Mouse (Mus musculus) midbrain, embryonic 12.5 days (tissue): ENCODE data around the gene Oxld1. TPM values are rescaled to one million over a fixed set of nuclear protein-coding genes. Genes with fewer than 3 reads are reported as not detected.

Source experiments
- ATAC-seq: fragments of 200-750 bp; cut with Nextera tagmentation; 2 replicates; pipeline ENCODE4 v1.8.0; 2017; ENCODE audit warnings: low read depth, moderate TSS enrichment, moderate library complexity; ENCODE audit not compliant: low FRiP score
- H3K27ac ChIP-seq: fragments of 300-500 bp; sonication (generic); replicated peaks from 2 replicates; pipeline ENCODE4 v1.5.1; 2016; ENCODE audit warnings: mild to moderate bottlenecking
- H3K27me3 ChIP-seq: fragments of 300-500 bp; sonication (generic); 2 replicates; pipeline ENCODE4 v1.6.1; 2016; ENCODE audit warnings: mild to moderate bottlenecking
- H3K36me3 ChIP-seq: fragments of 300-500 bp; sonication (generic); 2 replicates; pipeline ENCODE4 v1.6.1; 2016
- H3K4me1 ChIP-seq: fragments of 300-500 bp; sonication (generic); 2 replicates; pipeline ENCODE4 v1.6.1; 2016
- H3K4me2 ChIP-seq: fragments of 300-500 bp; sonication (generic); replicated peaks from 2 replicates; pipeline ENCODE4 v1.6.1; 2016; ENCODE audit warnings: mild to moderate bottlenecking, moderate library complexity
- H3K4me3 ChIP-seq: fragments of 300-500 bp; sonication (generic); 2 replicates; pipeline ENCODE4 v1.5.1; 2016; ENCODE audit warnings: mild to moderate bottlenecking
- H3K9ac ChIP-seq: fragments of 300-500 bp; sonication (generic); replicated peaks from 2 replicates; pipeline ENCODE4 v1.6.1; 2016; ENCODE audit warnings: mild to moderate bottlenecking, moderate library complexity
- H3K9me3 ChIP-seq: fragments of 300-500 bp; sonication (generic); 2 replicates; pipeline ENCODE4 v1.6.1; 2016; ENCODE audit warnings: mild to moderate bottlenecking
- WGBS: fragments of 180-500 bp; shearing (Covaris S2); methylation state at CpG from one replicate; pipeline ENCODE4 v1.1.7; 2016; 5-methylcytosine and 5-hydroxymethylcytosine counted together
- polyA plus RNA-seq: library from polyadenylated mRNA; unstranded; fragments of >200 nt; fragmentation: Nextera tagmentation; extraction: Ambion mirVana; gene quantifications from 2 replicates; pipeline ENCODE4 v1.2.1, GENCODE M21; 2016

The Oxld1 gene
- polyA plus RNA-seq, 1 experiment from 2014 or later, result 11.9 TPM

DNA sequence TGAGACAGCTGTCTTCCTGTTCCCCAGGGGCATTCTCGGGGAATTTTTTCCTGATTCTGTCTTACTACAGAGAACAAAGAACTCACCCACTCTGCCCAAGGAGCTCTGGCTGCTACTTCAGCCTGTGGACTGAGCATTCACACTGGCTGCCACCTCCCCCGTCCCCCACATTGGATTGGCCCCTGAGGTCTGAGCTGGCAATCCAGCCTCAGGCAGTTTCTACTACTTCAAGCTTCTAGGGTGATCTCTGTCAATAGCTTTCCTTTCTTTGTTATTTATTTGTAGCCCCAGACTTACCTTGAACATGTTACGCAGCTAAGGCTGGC lies 35.0 kb upstream of the Oxld1 start:
- Histone ChIP-seq H3K9ac (peak overlapping the region; percentile 81), H3K36me3 (peaks cover 52% of the 10 kb centered on the region), H3K4me3 (peak overlapping the region; percentile 93), H3K27me3 (no peaks in the 10 kb centered on the region), H3K4me2 (peak overlapping the region; percentile 95), H3K27ac (no peak overlapping the region; the same call in 1 of the 2 replicates), H3K9me3 (no peaks in the 10 kb centered on the region), H3K4me1 (peaks cover 30% of the 10 kb centered on the region)
- 28% methylated on average over 3 of the region's 3 CpGs for WGBS
- no peak for ATAC-seq

DNA sequence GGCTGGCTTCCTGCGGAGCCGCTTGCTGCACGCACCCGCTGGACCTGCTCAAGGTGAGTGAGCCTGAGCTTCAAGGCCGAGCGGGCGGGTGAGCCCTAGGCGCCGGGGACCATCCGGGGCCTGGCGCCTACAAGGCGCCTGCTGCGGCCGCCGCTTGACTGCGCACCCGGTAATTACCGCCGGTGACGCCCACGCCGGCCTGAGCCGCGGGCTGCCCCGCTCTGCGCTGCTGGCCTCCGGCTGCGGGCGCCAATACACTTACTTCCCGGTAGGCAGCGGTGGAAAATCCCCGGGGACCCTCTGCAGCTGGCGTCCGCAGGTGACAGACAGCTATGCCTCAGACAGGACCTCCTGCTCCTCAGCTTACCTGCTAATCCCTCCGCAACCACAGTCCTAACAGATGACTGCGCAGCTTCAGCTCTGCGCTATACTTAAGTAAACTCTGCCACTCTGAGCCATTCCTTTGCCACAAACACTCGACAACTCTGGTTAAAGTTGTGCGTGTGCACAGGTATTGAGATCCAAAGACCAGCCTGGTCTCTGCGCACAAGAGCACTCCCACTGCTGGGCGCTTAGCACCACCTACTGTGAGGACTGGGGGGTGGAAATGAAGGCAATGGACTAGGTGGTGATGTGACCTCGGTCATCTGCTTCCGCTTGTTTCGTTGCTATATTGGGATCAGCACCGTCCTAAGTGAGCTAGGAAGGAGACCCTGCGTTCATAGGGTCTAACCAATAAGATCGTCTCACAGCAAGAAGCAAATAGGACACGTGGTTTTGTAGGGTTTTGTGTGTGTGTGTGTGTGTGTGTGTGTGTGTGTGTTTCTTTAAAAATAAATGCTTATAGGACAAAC lies 34.4 kb upstream of the Oxld1 start:
- no peak for ATAC-seq
- under 1% methylated on average over 48 of the region's 48 CpGs for WGBS

GRCm38 (mm10) chr11:120491317-120492023 lies 33.6 kb upstream of the Oxld1 start, which contains the start of gene Slc25a10:
Gene Slc25a10, plus strand, starts transcription at chr11:120491840.
- H3K4me2 ChIP-seq, result peak within 1 kb of the TSS; percentile 95
- WGBS, result under 1% methylated on average over 32 of the region's 35 CpGs
- H3K27ac ChIP-seq, result peak within 1 kb of the TSS; percentile 73
- peak within 1 kb of the TSS; percentile 81 for H3K9ac ChIP-seq
- H3K4me1 ChIP-seq, result peaks cover 33% of the 10 kb centered on the region
- peak; percentile 91 for ATAC-seq
- H3K27me3 ChIP-seq, result no peaks in the 10 kb centered on the region
- peak within 1 kb of the TSS; percentile 93 for H3K4me3 ChIP-seq
- H3K9me3 ChIP-seq, result no peaks in the 10 kb centered on the region
- peaks cover 52% of the 10 kb centered on the region for H3K36me3 ChIP-seq

More for the DNA sequence above, 34.4 kb upstream of the Oxld1 start:
- Histone ChIP-seq H3K4me3 (peak overlapping the region; percentile 93), H3K4me1 (peaks cover 30% of the 10 kb centered on the region), H3K9me3 (no peaks in the 10 kb centered on the region), H3K36me3 (peaks cover 52% of the 10 kb centered on the region), H3K27me3 (no peaks in the 10 kb centered on the region), H3K27ac (peak overlapping the region; percentile 73), H3K9ac (peak overlapping the region; percentile 81), H3K4me2 (peak overlapping the region; percentile 95)

- Histone ChIP-seq H3K4me1 (peaks cover 39% of the 10 kb centered on the region), H3K9me3 (no peaks in the 10 kb centered on the region), H3K4me3 (peak overlapping the region; percentile 93), H3K4me2 (peak overlapping the region; percentile 95), H3K9ac (peak overlapping the region; percentile 40; the same call in 1 of the 2 replicates), H3K36me3 (peaks cover 44% of the 10 kb centered on the region), H3K27me3 (no peaks in the 10 kb centered on the region), H3K27ac (peak overlapping the region; percentile 73)
- ATAC-seq, result no peak
- 40% methylated on average over 4 of the region's 4 CpGs for WGBS
Observed at GRCm38 (mm10) chr11:120490291-120491046, 32.6 kb upstream of the Oxld1 start.

DNA sequence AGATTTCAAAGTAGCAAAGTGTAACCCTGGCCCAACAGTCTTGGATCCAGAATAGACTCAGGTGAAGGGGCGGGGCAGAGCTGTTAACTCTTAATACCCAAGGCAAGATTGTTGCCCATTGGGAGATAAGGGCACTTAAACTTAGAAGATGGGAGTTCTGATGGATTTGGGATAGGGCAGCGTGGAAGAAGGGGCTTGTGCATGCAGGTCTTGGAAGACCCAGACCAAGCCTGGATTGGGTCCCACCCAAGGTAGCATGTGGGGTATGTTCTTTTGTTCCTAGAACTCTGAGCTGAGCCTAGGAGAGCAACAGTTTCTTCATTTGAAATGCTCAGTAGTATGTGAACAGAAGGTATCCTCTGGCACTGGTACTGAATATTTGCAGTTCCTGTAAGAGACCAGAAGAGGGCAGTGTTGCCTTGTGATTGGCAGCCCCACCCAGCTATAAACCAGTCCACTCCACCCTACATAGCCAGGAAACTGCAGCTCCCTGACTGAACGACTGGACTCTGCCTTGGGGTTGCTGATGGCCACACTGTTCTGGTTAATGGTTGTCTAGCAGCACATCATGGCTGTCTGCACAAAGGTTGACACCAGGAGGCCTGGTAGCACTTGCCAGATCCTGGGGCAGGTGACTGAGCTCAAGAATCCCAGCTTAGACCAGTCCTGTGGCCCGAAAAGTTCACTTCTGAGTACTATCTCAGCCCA lies 31.3 kb upstream of the Oxld1 start:
- Histone ChIP-seq H3K4me2 (no peak overlapping the region), H3K27ac (no peak overlapping the region), H3K27me3 (no peaks in the 10 kb centered on the region), H3K4me1 (peaks cover 44% of the 10 kb centered on the region), H3K36me3 (peaks cover 31% of the 10 kb centered on the region), H3K9ac (0 out of 2 replicates have a peak overlapping the region, but pooled peaks have one; percentile 7), H3K4me3 (no peak overlapping the region), H3K9me3 (no peaks in the 10 kb centered on the region)
- 62% methylated on average over 4 of the region's 4 CpGs for WGBS
- ATAC-seq, result peak; percentile 25; the same call in 1 of the 2 replicates

- peaks cover 45% of the 10 kb centered on the region for H3K4me1 ChIP-seq
- no peaks in the 10 kb centered on the region for H3K9me3 ChIP-seq
- H3K36me3 ChIP-seq, result peaks cover 33% of the 10 kb centered on the region
- H3K27me3 ChIP-seq, result no peaks in the 10 kb centered on the region
- 85% methylated on average over 4 of the region's 4 CpGs for WGBS
- no peak overlapping the region for H3K9ac ChIP-seq
- H3K4me2 ChIP-seq, result no peak overlapping the region
- H3K27ac ChIP-seq, result no peak overlapping the region
- no peak for ATAC-seq
- H3K4me3 ChIP-seq, result no peak overlapping the region
Observed at GRCm38 (mm10) chr11:120488516-120488915, 30.6 kb upstream of the Oxld1 start.

- Histone ChIP-seq H3K27me3 (no peaks in the 10 kb centered on the region), H3K9ac (peak overlapping the region; percentile 88), H3K4me2 (peak overlapping the region; percentile 81), H3K4me3 (peak overlapping the region; percentile 89), H3K9me3 (no peaks in the 10 kb centered on the region), H3K36me3 (peaks cover 64% of the 10 kb centered on the region), H3K4me1 (peaks cover 21% of the 10 kb centered on the region), H3K27ac (no peak overlapping the region)
- 10% methylated on average over 10 of the region's 10 CpGs for WGBS
- no peak for ATAC-seq
Observed at GRCm38 (mm10) chr11:120485251-120485650, 27.4 kb upstream of the Oxld1 start.

DNA sequence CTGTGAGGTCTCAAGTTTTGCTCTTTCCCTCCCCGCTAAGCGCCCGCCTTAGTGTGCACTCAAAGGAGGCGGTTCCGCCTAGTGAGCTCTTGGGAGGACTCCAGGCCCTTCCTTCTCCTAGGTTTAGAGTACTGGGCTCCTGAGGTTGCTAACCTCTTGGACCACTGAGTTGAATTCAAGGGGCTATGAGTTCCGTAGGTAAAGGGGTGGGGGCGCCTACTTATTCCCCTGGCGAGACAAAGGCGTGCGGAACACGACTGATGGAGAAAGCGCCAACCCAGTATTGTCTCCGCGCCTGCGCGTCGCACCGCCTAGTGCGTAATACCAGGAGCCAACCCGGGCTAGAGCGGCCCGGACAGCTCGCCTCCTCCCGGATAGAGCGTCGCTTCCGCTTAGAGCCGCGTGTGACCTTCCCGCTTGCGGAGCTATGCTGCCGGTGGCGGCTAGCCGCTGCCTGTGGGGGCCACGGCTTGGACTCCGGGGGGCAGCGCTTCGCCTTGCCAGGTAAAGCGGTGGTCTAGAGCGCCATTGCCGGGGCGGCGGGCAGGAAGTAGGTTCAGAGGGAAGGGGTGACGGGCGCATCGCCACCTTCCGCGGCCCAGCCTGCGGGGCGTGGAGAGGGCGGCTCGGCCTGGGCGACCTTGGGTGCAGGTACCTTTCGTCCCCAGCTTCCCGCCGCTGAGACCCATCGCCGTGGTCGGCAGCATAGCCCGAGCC lies 26.6 kb upstream of the Oxld1 start, which contains the start of gene Mrpl12:
Mrpl12 (plus strand) TSS at position 349 of the 717 bp plus-strand sequence.
- H3K4me2 ChIP-seq, result peak within 1 kb of the TSS; percentile 81
- WGBS, result under 1% methylated on average over 60 of the region's 60 CpGs
- H3K36me3 ChIP-seq, result peaks cover 69% of the 10 kb centered on the region
- H3K27ac ChIP-seq, result peak within 1 kb of the TSS; percentile 87
- H3K4me3 ChIP-seq, result peak within 1 kb of the TSS; percentile 89
- peaks cover 21% of the 10 kb centered on the region for H3K4me1 ChIP-seq
- H3K9me3 ChIP-seq, result no peaks in the 10 kb centered on the region
- peak within 1 kb of the TSS; percentile 88 for H3K9ac ChIP-seq
- no peaks in the 10 kb centered on the region for H3K27me3 ChIP-seq
- ATAC-seq, result peak; percentile 95

DNA sequence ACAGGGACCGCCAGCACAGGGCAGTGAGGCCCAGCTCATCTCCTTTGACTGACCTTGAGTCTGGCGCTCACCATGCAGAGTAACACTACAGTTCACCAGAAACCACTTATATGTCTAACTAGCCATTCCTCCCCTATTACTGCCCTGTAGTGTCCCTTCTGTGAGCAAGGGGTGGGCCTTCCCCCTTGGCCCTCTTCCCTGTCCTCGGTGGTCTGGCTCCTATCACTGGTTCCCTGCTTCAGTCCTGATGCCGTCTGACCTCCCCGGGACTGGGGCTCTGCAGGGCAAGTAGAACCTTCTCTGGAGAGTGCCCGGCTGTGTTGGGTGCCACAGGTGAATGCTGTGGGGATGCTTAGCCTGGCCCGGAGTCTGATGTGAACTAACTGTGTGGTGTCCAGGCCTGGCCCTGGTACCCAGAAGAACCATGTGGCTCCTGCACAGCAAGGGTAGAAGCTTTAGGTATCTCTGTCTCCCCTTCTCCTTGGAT lies 25.6 kb upstream of the Oxld1 start:
- Histone ChIP-seq H3K36me3 (peaks cover 72% of the 10 kb centered on the region), H3K27ac (peak overlapping the region; percentile 87), H3K4me1 (peaks cover 21% of the 10 kb centered on the region), H3K4me2 (peak overlapping the region; percentile 81), H3K9ac (peak overlapping the region; percentile 88), H3K4me3 (peak overlapping the region; percentile 89), H3K27me3 (no peaks in the 10 kb centered on the region), H3K9me3 (no peaks in the 10 kb centered on the region)
- 93% methylated on average over 7 of the region's 7 CpGs for WGBS
- no peak for ATAC-seq

- no peaks in the 10 kb centered on the region for H3K9me3 ChIP-seq
- H3K27ac ChIP-seq, result no peak overlapping the region
- no peak overlapping the region for H3K9ac ChIP-seq
- no peaks in the 10 kb centered on the region for H3K27me3 ChIP-seq
- H3K4me1 ChIP-seq, result peaks cover 10% of the 10 kb centered on the region
- no peak overlapping the region for H3K4me3 ChIP-seq
- no peak overlapping the region for H3K4me2 ChIP-seq
- peaks cover 79% of the 10 kb centered on the region for H3K36me3 ChIP-seq
- 98% methylated on average over 6 of the region's 6 CpGs for WGBS
- no peak for ATAC-seq
Observed at GRCm38 (mm10) chr11:120472052-120472451, 14.2 kb upstream of the Oxld1 start.
